Mouse (Mus musculus): ENCODE data around the gene Arsk.

Arsk gene

DNA sequence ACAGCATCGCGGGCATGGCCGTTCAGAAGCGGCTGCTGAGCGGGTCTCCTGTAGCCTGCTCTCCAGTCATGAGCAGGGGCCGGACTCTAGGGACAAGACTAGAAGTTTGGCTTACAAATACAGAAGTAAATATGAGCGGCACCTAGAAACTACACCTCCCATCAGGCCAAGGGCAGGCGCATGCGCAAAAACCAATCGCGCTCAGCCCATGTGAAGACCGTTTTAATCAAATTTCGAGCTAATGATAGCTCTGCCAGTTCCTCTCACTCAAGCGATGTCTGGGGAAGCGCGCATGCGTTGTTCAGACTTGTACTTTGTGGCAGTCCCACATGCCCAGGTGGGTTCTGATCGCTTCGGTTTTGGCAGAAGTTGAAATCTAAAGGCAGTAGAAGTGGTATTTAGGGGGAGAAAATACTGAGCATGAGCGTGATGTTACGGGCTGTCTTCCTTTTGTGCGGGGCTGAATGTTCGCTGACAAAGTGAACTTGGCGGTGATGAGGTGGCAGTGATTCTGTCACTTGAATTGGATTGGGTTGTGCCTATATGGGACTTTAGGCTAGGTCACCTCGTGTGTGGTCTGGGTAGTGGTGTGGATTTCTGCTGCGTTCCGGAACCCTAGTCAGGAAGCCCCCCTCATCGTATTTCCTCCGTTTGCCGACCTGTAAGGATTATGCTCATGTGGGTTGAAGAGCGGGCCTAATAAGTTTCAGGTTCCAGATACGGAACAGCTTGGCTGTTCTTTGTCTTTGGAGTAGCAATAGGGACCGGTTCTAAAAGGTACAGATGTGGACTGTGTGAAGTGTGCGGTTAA, at the start of gene Arsk, which contains the start of gene Ttc37:
Arsk (minus strand) TSS at position 168 of the 811 bp plus-strand sequence.
Ttc37 (plus strand) TSS at position 242 of the 811 bp plus-strand sequence.
- peak; percentile 91 for DNase-seq (ENCODE audit: low read depth)

DNA sequence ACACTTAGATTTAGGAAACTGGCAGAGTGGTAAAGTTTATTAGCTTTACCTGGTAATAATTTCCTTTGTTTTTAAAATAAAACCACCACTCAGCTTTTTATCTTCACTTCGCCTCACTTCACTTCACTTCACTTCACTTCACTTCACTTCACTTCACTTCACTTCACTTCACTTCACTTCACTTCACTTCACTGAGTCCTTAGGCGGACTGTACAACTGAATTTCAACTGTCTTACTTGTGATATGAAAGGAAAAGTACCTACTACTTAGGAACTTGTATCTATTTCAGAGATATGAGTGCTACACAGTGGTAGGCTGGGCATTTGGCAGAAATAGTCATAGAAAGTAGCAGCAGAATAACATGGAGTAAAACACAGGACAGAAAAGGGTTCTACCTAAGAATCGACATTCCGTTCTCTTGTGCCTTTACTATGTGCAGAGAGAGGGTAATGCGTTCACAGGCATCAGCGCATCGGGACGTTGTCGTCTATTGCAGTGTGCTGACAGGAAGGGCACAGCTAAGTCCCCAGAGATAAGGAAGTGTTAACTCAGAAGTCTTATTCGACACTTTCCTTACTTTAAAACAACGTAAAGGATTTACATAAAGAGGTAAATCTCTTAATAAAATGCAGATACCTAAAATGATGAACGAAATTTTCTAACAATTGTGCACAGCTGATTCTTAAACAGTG, 42.8 kb upstream of the Arsk start:
- DNase-seq (ENCODE audit: low read depth) = no peak

DNA sequence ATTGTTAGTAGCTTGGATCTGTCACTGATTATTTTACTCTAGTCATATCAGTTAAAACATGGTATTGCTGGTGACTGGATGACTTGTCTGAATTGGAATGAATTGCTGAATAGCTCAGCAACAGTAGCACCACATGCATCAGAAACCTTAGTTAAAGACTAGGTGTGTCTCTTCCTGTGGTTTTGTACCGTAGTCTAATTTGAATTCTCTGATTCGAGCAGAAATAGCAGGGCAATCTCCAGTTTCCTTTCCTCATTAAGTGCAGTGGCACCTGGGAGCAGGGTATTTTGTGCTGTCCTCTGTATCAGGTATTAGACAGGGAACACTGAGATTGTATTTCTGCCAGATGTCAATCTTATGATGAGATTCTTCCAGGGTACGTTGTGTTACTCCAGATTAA, 40.4 kb upstream of the Arsk start:
- DNase-seq (ENCODE audit: low read depth) = no peak

DNA sequence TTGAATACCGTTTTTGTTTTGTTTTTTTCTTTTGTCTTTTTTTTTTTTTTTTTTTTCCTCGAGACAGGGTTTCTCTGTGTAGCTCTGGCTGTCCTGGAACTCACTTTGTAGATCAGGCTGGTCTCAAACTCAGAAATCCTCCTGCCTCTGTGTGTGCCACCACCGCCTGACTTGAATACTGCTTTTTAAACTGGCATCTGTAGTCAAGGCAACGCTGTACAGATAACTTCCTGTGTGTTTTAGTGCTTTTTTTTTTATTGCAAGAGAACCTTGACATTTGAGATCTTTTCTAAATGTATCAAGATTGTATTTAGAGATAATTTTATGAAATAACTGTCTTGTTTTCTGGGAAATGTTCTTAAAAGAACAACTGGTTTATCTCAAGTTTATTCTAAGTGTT, 34.0 kb upstream of the Arsk start:
- no peak for DNase-seq (ENCODE audit: low read depth)

DNA sequence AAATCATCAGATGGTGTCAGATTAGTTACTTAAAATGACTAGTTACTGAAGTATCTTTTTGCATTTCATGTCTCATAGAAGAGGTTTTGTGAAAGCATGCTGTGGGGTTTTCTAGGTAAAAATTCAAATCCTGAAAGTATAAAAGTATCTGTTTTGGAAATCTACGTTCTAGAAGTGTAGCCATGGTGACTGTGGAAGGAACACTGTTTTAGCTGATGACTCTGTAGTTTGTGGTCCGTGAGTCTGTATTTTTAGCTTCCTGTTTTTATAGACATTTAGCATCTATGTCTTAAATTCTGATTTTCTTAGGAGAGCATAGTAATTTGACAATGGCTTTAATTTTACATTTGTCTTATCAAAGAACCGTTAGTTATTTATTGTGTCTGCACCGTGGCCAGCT, 30.3 kb upstream of the Arsk start:
- no peak for DNase-seq (ENCODE audit: low read depth)

DNA sequence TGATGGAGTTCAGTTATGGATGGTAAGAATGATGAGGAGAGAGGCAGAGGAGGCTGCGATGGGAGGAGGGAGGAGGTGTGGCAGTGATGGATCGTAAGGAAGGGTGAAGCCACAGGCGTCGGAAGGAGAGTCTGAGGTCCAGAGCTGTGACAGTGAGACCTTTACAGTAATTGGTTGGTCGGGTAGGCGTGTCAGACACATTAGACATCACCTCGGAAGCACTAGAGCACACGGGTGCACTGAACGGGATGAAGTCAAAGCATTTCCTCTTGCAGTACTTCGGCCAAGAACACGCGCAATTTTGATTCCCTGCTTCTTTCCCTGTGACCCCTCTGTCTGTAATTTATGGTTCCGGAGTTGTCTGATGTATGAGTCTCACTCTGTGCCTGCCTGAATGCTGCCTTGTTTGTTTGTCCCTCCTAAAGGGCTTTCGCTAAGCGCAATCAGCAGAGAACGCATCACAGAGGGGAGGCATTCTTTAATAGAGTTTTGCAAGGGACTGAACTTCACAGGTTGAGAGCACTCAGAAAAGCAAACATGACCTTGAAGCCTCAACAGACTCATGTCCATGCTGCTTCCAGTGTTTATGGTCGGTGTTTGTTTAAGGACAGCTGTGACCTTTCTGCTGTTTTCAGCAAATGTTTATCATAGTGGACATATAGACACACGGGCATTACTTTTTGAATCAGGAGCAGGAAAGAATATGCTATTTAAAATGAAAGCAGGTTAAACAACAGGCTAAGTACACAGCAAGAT, 10.8 kb upstream of the Arsk start:
- no peak for DNase-seq (ENCODE audit: low read depth)

DNA sequence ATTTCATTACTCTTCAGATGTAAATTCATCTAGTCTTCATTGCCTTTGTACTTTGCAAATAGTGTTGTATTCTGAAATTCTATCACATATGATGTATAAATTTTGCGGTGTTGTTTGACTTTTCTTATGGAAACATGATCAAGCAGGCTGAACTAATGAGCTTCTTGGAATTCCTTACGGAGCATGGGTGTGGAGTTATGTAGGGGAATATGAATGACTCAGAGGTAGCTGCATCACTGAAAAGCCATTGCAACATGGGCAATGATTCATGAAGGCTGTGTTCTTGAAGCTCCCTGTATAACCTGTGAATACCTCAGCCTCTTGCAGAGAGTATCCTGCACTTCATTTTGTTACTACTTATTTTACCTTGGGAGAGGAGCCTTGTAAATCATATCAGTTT, 3.5 kb upstream of the Arsk start:
- peak; percentile 2 for DNase-seq (ENCODE audit: low read depth)

DNA sequence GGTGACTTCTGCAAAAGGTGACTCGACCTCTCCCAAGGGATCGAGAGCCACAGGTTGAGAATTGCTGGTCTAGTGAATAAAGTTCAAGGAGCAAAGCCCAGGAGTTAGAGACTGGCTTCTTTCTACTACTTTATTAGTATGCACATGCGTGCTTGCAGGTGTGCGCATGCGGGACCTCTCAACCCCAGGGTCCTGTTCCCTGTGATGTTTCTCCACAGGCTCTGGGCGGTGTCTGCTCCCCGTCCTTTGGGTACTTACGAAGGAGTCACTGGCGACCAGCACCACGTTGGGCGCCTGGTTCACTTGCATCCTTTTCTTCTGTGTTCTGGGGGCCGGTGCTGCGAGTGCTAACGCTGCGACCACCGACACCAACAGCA, 356 bp downstream of the Arsk start:
- no peak for DNase-seq (ENCODE audit: low read depth)

DNA sequence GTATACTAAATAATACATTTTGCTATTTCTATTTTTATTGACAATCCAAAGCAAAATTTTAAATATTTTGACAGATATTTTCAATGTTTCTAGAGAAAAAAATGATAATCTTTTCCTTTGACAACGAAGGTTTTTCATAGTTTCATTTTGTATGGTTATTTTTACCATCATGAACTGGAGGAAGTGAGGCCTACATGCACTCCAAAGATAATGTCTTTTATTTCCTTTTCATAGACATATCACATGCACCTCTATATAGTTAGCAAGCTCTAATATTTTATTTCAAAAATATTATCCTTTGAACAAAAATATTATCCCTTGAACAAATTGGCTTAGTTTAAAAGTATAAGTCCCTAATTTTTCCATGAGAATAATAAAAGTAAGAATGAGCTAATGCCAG, 24.1 kb downstream of the Arsk start:
- no peak for DNase-seq (ENCODE audit: low read depth)

DNA sequence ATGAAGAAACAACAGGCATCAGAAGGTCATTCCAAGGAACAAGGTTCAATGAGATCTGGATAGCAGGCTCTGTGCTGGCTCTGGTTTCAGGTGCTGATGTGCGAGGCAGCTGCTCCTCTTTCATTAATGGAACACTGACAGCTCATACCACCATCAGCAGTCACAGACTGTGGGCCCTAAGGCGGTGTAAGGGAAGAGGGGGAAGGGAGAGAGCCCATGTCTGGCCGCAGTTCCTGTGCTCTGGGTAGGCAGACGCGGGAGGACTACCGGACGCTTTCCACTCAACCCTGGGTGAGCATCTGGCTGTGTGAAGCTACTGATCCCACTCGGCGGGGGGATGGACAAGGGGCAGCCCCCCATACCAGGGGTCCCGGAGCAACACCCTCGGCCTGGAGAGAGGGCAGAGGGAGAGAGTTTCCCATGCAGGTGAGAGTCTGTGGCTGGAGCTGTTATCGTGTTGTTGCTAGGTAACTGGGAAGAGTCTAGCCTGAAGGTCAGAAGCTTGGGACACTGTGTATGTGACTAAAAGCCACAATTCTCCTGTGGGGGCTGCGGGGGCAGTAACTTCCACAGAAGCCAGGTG, 34.0 kb downstream of the Arsk start:
- no peak for DNase-seq (ENCODE audit: low read depth)

DNA sequence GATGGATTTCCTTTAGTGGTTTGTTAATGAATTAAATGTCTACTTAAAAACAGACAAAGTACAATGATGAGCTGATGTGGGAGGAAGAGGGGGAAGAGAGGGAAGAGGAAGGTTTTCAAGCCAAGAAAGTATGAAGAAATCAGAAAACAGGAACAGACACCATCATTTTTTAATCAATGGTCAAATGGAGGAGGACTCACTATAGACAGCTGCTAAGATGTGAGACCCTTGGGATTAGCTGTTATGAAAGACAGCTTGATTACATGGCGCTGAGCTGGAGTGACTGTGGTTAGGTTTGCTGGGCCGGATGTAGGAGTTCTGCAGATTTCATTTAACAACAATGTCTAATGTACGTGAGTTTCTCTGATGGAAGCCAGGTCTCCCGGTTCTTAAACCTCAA, 34.9 kb downstream of the Arsk start:
- no peak for DNase-seq (ENCODE audit: low read depth)

DNA sequence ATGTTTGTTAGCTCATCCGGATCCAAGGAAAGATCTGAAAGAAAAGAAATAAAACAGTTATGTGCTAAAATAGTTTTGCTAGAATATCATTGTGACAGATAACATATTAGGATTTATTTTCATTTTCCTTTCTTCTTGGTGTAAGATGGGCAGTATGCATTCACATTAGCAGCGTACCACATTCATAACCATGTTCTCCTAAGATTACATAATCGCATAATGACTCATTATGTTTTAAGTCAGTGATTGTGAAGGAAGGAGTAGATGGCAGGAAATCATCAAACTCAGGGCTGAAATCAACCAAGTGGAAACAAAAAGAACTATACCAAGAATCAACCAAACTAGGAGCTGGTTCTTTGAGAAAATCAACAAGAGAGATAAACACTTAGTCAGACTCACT, 35.9 kb downstream of the Arsk start:
- DNase-seq (ENCODE audit: low read depth) = no peak

DNA sequence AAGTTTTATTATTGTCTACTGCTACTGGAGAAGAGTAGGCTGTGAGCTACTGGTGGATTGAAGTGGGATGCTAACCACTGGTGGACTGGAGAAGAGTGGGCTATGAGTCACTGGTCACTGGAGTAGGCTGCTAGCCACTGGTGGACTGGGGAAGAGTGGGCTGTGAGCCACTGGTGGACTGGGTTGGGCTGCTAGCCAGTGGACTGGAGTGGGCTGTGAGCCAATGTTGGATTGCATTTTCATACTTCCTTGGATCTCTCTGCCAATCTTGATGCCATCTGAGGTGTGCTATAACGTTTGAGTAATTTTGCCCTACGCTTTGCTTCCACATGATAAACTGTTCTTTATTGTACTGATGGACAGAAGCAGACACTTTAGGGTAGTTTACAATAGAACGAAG, 36.3 kb downstream of the Arsk start:
- no peak for DNase-seq (ENCODE audit: low read depth)

DNA sequence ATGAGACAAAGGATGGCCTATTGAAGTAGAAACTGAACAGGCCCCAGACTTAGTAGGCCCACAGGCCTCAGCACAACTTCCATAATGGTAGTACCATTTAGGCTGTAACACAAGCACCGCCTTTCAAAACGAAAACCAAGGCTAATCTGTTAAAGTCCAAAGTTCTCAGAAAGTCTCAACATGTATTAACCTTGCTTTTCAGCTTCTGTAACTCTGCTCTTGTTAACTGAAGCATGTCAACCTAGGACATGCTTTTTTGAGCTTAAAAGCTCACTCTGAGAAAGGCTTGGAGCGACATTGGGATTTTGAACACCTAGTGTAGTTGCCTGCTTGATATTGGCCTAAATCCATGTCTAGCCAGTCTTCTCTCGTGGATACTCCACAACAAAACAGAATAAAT, 38.9 kb downstream of the Arsk start:
- no peak for DNase-seq (ENCODE audit: low read depth)

DNA sequence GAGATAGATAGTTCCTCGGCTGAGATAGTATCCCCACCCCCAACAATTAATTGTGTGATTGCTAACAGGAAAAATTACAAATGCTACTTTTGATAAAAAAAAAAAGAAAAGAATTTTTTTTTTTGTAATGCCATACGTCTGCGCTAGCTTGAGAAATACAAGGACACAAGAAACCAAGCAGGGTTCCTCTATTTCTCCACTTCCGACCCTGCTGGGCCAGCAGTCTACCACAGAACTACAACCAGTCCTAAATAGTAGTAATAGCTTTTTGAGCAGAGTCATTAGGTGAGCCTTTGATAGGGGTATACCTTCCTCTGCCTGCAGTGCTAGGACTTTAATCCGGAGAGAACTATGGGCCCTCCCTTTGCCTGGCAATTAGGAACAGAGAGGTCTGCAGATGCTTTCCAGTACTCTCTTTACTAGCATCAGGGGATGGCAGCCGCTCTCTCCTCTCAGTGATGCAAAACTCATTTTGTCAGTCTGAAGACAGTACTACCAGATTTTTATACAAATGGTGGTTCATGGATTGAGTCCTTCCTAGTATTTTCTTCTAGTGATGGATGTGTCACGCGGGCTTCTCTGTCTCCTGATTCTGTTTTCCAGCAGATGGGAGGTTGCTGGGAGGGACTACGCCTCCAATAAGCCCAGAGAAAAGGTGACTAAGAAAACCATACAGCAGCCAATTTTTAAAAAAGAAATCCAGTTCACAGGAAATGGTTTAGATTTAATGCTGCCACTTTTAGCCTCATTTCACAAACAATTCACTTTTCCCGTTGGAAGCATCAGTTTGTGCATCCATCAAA, 41.0 kb downstream of the Arsk start:
- no peak for DNase-seq (ENCODE audit: low read depth)

DNA sequence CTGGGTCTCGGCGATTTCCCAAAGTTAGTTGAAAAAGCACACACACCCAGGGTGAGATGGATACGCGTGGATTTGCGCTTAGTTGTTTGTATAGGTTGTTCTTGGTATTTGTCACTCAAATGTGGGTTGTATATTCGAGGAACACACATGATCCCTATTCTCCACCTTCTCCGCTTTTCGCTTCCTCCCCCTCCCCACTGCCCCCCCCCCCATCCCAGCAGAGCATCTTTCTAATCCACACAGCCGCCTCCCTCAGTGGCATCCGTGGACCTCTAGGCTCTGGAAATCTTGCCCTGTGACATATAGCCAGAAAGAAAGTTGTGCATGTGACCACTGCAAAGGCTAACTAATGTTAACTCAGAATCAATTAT, 41.6 kb downstream of the Arsk start, which contains the start of gene Gpr150:
Gpr150 (minus strand) TSS at position 101 of the 371 bp plus-strand sequence.
- DNase-seq (ENCODE audit: low read depth) = no peak

DNA sequence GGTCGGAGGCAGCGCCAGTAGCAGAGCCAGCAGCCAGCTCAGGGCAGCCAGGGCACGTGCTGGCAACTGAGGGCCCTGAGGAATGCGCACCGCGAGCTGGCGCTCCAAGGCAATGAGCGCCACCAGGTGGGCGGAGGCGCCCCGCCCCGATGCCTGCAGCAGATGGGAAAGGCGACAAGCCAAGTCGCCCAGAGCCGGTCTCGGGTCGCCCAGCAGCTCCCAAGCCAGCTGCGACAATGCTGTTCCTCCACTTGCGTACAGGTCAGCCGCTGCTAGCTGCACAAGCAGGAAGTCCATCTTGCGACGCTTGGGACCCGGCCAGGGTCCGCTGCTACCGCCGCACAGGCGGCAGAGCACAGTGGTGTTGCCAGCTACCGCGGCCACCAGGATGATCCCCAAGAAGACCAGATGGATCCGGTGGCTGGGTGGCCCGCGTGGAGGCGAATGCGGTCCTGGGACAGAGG, 42.2 kb downstream of the Arsk start:
- no peak for DNase-seq (ENCODE audit: low read depth)

DNA sequence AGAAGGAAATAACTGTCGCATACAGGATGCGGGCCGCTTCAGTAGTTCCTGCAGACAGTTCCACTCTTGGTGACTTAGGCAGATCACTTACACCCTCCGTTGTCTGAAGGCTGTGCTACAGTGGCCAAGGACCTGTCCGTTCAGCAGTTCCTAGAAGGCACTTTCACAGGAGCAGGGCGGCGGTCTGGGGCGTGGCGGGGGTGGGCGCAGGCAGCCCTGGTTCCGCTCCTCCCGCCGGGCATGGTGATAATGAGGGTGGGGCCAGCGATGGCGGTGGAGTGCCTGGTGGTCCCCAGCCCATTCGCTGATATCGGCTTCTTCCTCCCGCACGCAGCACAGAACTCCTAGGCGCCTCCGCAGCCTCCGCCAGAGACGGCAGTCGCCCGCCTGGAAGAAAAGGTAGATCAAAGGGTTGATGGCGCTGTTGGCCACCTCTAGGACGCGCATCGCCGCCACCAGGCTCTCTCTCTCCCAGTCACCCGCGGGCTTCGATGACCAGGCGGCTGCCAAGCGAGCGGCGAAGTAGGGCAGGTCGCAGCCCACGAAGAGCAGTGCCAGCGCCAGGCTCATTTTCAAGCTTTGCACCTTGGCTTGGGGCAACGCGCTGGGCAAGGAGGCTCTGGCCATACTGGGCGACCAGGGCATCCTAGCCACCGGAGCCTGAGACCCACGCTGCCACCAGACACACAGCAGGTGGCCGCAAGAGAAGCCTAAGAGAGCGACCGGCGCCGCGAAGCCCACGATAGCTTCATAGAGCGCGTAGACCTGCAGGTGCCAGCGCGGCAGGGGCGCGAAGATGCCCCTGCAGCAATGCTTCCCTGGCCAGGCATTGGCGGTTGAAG, 42.8 kb downstream of the Arsk start:
- no peak for DNase-seq (ENCODE audit: low read depth)

DNA sequence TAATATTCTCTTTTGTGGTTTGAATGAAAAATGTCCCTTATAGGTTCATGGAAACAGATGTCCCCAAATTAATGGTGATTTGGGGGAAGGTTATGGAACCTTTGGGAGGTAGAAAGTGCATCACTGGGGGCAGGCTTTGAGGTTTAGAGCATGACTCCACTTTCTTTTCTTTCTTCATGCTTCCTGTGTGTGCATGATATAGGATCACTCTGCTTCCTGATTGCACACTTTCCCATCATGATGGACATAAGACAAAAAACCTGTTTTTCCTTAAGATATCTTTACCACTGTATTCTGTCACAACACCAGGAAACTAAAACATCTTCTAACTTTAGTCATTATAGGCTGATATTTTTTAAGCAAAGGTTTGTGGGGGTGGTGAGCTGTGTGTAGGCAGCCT, 53.5 kb downstream of the Arsk start:
- DNase-seq (ENCODE audit: low read depth) = no peak

DNA sequence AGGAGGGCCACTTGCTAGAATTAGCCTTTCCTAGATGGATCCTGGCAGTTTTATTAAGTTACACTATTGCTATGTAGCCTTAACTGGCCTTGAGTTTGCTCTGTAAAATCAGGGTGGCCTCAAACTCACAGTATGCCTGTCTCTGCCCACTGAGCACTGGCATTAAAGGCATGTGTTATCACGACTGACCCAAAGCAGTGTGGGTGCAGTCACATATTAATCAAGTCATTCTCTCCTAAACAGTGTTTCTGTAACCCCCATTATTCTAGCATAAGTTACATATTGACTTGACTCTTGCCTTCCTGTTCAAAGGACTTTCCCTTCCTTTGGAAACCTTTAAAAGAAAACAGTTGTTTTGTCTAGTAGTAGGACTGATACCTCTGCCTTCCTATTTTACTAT, 56.0 kb downstream of the Arsk start:
- no peak for DNase-seq (ENCODE audit: low read depth)

DNA sequence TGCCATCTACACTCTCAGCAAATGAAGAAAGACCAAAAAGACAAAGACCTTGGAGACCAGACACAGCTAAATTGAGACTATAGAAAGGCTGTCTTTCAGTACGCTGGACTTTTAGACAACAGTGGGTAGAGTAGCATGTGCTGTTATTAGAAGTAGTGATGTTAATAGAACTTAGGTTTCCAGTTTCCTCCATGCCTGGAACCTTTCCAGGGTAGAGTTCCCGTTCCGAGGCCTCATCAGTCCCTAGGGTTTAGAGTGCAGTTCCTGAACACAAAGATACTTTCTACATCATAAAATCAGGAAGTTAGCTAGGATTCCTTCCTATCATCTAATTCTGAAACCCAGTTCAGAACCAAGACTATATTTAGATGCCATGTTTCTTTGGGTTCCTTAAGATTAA, 73.9 kb downstream of the Arsk start:
- DNase-seq (ENCODE audit: low read depth) = no peak

Data from fibroblast of lung, adult 2 months (primary cell).